Mouse (Mus musculus): Measurements from ENCODE around the gene Itga9. TPM values are rescaled to one million over a fixed set of nuclear protein-coding genes. Genes with fewer than 3 reads are reported as not detected.
"Not testable (repeated sequence)": the region's sequence is repeated elsewhere in the genome, so short reads cannot be mapped to it uniquely, and the experiment has no call there.

Gene Itga9
- polyA plus RNA-seq, 1 experiment: not detected

GRCm38 (mm10) chr9:118592585-118593249 is 13.8 kb upstream of the Itga9 start:
- H3K79me3 ChIP-seq (ENCODE audit: low read depth): no peaks in the 10 kb centered on the region
- peaks cover 12% of the 10 kb centered on the region for H3K27me3 ChIP-seq (ENCODE audit: control insufficient read depth, insufficient read depth, insufficient read length)
- TF ChIP-seq FOSL1 (IDR thresholded peaks at IDR 0.05; ENCODE audit: insufficient read depth, low read length, poor library complexity, severe bottlenecking) (no peak), USF1 (IDR thresholded peaks at IDR 0.05; ENCODE audit: low read depth) (no peak), MYOD1 (IDR thresholded peaks at IDR 0.05; ENCODE audit: control insufficient read depth, insufficient read length, low read depth) (no peak), CTCF (IDR thresholded peaks at IDR 0.05; ENCODE audit: control insufficient read depth, insufficient read depth, insufficient read length) (no peak), MYOG (IDR thresholded peaks at IDR 0.05; ENCODE audit: control insufficient read depth, extremely low read depth, insufficient read length) (no peak), MAX (IDR thresholded peaks at IDR 0.05) (no peak), CEBPB (IDR thresholded peaks at IDR 0.05; ENCODE audit: low read depth) (no peak)
- H3K79me2 ChIP-seq (ENCODE audit: control insufficient read depth, insufficient read depth): no peaks in the 10 kb centered on the region
- H3K4me3 ChIP-seq (ENCODE audit: insufficient read depth, poor library complexity, severe bottlenecking): no peak overlapping the region
- no peak overlapping the region for H3ac ChIP-seq (ENCODE audit: control insufficient read depth, insufficient read length, low read depth)
- no peaks in the 10 kb centered on the region for H3K36me3 ChIP-seq (ENCODE audit: control insufficient read depth, insufficient read depth)

DNA sequence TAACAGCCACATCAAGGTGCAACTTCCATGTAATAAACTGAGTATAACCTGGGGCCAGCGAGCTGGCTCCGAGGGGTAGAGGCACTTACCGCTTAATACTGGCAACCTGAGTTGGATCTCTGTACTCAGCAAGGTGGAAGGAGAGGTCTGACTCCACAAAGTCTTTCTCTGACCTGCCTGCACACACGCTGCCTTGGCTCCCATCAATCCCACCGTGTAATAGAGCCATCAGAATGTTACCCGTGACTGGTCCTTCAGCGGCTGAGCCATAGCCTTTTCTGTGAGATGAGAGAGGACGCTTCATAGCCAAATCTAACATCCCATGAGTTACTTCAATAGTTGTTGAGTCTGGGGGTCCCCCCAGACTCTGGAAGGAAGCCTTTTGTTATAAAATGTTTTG is 13.0 kb upstream of the Itga9 start:
- H3K4me3 ChIP-seq (ENCODE audit: insufficient read depth, poor library complexity, severe bottlenecking): no peak overlapping the region
- H3ac ChIP-seq (ENCODE audit: control insufficient read depth, insufficient read length, low read depth): no peak overlapping the region
- no peaks in the 10 kb centered on the region for H3K36me3 ChIP-seq (ENCODE audit: control insufficient read depth, insufficient read depth)
- no peaks in the 10 kb centered on the region for H3K79me2 ChIP-seq (ENCODE audit: control insufficient read depth, insufficient read depth)
- peaks cover 17% of the 10 kb centered on the region for H3K27me3 ChIP-seq (ENCODE audit: control insufficient read depth, insufficient read depth, insufficient read length)
- no peaks in the 10 kb centered on the region for H3K79me3 ChIP-seq (ENCODE audit: low read depth)
- no peak for TF ChIP-seq MYOD1 (IDR thresholded peaks at IDR 0.05; ENCODE audit: control insufficient read depth, insufficient read length, low read depth)
- TF ChIP-seq CEBPB (IDR thresholded peaks at IDR 0.05; ENCODE audit: low read depth): no peak
- no peak for TF ChIP-seq FOSL1 (IDR thresholded peaks at IDR 0.05; ENCODE audit: insufficient read depth, low read length, poor library complexity, severe bottlenecking)

DNA sequence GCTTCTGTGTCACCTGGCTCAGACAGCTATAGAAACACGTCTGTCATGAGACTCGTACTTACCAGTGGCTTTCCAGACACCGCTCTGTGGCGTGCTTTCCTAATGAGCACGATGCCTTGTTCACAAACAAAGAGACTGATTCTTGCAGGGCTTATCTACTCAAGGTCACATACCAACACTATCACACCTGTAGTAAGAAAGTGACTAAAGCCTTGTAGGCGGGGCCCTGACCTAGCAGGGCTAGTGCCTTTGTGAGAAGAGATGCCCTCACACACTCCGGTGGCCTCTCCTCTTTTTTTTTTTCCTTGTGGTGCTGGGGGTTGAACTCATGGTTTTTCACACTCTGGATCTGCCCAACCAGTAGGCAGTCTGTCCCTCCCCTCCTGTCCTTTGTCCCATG is 9.7 kb upstream of the Itga9 start:
- H3K79me2 ChIP-seq (ENCODE audit: control insufficient read depth, insufficient read depth): no peaks in the 10 kb centered on the region
- no peak overlapping the region for H3ac ChIP-seq (ENCODE audit: control insufficient read depth, insufficient read length, low read depth)
- H3K27me3 ChIP-seq (ENCODE audit: control insufficient read depth, insufficient read depth, insufficient read length): peaks cover 18% of the 10 kb centered on the region
- TF ChIP-seq MAX (IDR thresholded peaks at IDR 0.05) (no peak), FOSL1 (IDR thresholded peaks at IDR 0.05; ENCODE audit: insufficient read depth, low read length, poor library complexity, severe bottlenecking) (no peak), MYOD1 (IDR thresholded peaks at IDR 0.05; ENCODE audit: control insufficient read depth, insufficient read length, low read depth) (no peak), USF1 (IDR thresholded peaks at IDR 0.05; ENCODE audit: low read depth) (no peak), MYOG (IDR thresholded peaks at IDR 0.05; ENCODE audit: control insufficient read depth, extremely low read depth, insufficient read length) (no peak), CEBPB (IDR thresholded peaks at IDR 0.05; ENCODE audit: low read depth) (no peak), CTCF (IDR thresholded peaks at IDR 0.05; ENCODE audit: control insufficient read depth, insufficient read depth, insufficient read length) (no peak)
- H3K4me3 ChIP-seq (ENCODE audit: insufficient read depth, poor library complexity, severe bottlenecking): no peak overlapping the region
- no peaks in the 10 kb centered on the region for H3K36me3 ChIP-seq (ENCODE audit: control insufficient read depth, insufficient read depth)
- no peaks in the 10 kb centered on the region for H3K79me3 ChIP-seq (ENCODE audit: low read depth)

GRCm38 (mm10) chr9:118600393-118600792 is 6.1 kb upstream of the Itga9 start:
- not testable (repeated sequence) for H3ac ChIP-seq (ENCODE audit: control insufficient read depth, insufficient read length, low read depth); H3K4me3 ChIP-seq (ENCODE audit: insufficient read depth, poor library complexity, severe bottlenecking); H3K36me3 ChIP-seq (ENCODE audit: control insufficient read depth, insufficient read depth); H3K79me3 ChIP-seq (ENCODE audit: low read depth); H3K79me2 ChIP-seq (ENCODE audit: control insufficient read depth, insufficient read depth)
- peaks cover 21% of the 10 kb centered on the region for H3K27me3 ChIP-seq (ENCODE audit: control insufficient read depth, insufficient read depth, insufficient read length)

- Histone ChIP-seq H3K79me2 (ENCODE audit: control insufficient read depth, insufficient read depth) (no peaks in the 10 kb centered on the region), H3K79me3 (ENCODE audit: low read depth) (no peaks in the 10 kb centered on the region), H3ac (ENCODE audit: control insufficient read depth, insufficient read length, low read depth) (no peak overlapping the region), H3K27me3 (ENCODE audit: control insufficient read depth, insufficient read depth, insufficient read length) (peaks cover 34% of the 10 kb centered on the region), H3K36me3 (ENCODE audit: control insufficient read depth, insufficient read depth) (no peaks in the 10 kb centered on the region), H3K4me3 (ENCODE audit: insufficient read depth, poor library complexity, severe bottlenecking) (no peak overlapping the region)
- TF ChIP-seq FOSL1 (IDR thresholded peaks at IDR 0.05; ENCODE audit: insufficient read depth, low read length, poor library complexity, severe bottlenecking) (no peak), MYOG (IDR thresholded peaks at IDR 0.05; ENCODE audit: control insufficient read depth, extremely low read depth, insufficient read length) (no peak), MYOD1 (IDR thresholded peaks at IDR 0.05; ENCODE audit: control insufficient read depth, insufficient read length, low read depth) (no peak)
These were observed 3.9 kb upstream of the Itga9 start for GRCm38 (mm10) chr9:118602576-118602975.

GRCm38 (mm10) chr9:118606817-118607371 is 404 bp downstream of the Itga9 start:
- Histone ChIP-seq H3K4me3 (ENCODE audit: insufficient read depth, poor library complexity, severe bottlenecking) (no peak overlapping the region), H3K79me2 (ENCODE audit: control insufficient read depth, insufficient read depth) (no peaks in the 10 kb centered on the region), H3K36me3 (ENCODE audit: control insufficient read depth, insufficient read depth) (no peaks in the 10 kb centered on the region), H3K79me3 (ENCODE audit: low read depth) (no peaks in the 10 kb centered on the region), H3K27me3 (ENCODE audit: control insufficient read depth, insufficient read depth, insufficient read length) (peaks cover 53% of the 10 kb centered on the region), H3ac (ENCODE audit: control insufficient read depth, insufficient read length, low read depth) (no peak overlapping the region)
- TF ChIP-seq MYOD1 (IDR thresholded peaks at IDR 0.05; ENCODE audit: control insufficient read depth, insufficient read length, low read depth) (no peak), MYOG (IDR thresholded peaks at IDR 0.05; ENCODE audit: control insufficient read depth, extremely low read depth, insufficient read length) (no peak), CTCF (IDR thresholded peaks at IDR 0.05; ENCODE audit: control insufficient read depth, insufficient read depth, insufficient read length) (no peak), CEBPB (IDR thresholded peaks at IDR 0.05; ENCODE audit: low read depth) (no peak), MAX (IDR thresholded peaks at IDR 0.05) (no peak), USF1 (IDR thresholded peaks at IDR 0.05; ENCODE audit: low read depth) (no peak), FOSL1 (IDR thresholded peaks at IDR 0.05; ENCODE audit: insufficient read depth, low read length, poor library complexity, severe bottlenecking) (no peak)
